Mouse (Mus musculus): Measurements from ENCODE around the gene Cyp11a1.

The Cyp11a1 gene

DNA sequence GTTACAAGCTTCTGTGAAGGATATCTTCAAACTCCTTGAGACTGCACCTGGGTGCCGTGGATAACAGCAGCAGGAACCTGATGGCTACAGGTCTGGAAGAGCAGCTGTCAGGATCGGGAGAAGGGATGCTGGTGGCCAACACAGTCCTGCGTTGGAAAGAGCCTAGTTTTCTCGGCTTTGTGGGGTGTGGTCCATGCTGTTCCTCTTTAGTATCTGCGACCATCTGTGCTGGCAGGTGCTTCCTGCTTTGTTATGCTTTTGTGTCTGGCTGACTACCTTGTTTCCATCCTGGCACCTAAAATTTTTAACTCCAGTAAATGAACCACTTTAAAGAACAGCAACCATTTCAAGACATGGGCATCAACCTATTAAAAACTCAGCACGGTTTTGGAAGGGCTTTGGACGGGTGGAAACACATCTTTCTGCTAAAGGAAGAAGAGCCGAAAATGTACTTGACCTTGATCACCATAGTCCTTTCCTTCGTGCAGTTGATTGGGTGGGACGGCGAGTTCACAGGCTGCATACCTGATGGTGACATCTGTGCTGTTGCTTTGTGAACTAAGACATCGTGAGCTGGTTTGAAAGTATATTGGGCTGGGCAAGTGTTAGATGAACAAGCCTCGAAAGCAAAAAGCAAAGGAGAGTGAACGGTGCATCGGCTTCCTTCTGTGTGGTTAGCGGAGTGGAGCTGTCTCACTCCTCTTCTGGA is at the start of gene Cyp11a1:
TSS of gene Cyp11a1 (plus strand) at position 659 of the 709 bp plus-strand sequence.
- peak; percentile 33 for DNase-seq (ENCODE audit: low spot score)

- no peak for DNase-seq (ENCODE audit: low spot score)
Measured at GRCm38 (mm10) chr9:57956838-57957236, 49.4 kb upstream of the Cyp11a1 start.

DNA sequence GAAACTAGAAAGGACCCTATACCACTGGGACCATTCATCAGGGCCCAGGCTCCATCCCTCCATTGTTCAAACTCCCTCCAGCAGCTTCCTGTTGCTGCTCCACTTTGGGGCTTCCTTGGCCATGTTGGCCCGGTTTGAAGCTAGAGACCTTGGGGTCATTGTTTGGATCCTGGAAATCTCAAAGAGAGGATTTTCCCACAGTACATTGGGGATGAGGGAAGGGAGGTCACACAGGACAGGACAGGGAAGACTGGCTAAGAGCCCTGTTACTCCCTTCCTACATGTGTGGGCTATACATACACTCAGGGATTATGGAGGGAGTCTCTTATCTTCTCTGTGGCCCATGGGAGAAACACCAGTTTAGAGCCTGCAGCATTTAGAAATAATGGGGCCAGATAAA is 47.6 kb upstream of the Cyp11a1 start:
- DNase-seq (ENCODE audit: low spot score): no peak

DNA sequence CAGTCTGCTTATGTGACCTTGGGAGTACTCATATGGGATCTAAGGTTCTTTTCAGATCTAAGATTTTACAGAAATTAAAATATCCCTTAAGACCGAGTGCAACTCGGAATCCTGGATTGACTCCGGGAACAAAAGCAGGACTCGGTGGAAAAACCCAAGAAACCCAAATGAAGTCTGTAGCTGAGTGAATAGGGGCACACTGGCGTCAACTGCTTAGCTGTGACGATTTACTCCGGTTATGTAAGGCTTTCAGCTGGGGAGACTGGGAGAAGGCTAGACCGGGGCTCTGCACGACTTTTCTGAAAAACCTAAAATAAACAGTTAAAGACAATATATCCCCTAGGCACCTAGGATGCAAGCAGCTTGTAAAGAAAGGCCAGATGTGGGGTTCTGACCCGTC is 46.8 kb upstream of the Cyp11a1 start:
- no peak for DNase-seq (ENCODE audit: low spot score)

- no peak for DNase-seq (ENCODE audit: low spot score)
Measured at GRCm38 (mm10) chr9:57959886-57960866, 46.0 kb upstream of the Cyp11a1 start.

GRCm38 (mm10) chr9:57961226-57961625 is 45.0 kb upstream of the Cyp11a1 start:
- DNase-seq (ENCODE audit: low spot score): no peak

DNA sequence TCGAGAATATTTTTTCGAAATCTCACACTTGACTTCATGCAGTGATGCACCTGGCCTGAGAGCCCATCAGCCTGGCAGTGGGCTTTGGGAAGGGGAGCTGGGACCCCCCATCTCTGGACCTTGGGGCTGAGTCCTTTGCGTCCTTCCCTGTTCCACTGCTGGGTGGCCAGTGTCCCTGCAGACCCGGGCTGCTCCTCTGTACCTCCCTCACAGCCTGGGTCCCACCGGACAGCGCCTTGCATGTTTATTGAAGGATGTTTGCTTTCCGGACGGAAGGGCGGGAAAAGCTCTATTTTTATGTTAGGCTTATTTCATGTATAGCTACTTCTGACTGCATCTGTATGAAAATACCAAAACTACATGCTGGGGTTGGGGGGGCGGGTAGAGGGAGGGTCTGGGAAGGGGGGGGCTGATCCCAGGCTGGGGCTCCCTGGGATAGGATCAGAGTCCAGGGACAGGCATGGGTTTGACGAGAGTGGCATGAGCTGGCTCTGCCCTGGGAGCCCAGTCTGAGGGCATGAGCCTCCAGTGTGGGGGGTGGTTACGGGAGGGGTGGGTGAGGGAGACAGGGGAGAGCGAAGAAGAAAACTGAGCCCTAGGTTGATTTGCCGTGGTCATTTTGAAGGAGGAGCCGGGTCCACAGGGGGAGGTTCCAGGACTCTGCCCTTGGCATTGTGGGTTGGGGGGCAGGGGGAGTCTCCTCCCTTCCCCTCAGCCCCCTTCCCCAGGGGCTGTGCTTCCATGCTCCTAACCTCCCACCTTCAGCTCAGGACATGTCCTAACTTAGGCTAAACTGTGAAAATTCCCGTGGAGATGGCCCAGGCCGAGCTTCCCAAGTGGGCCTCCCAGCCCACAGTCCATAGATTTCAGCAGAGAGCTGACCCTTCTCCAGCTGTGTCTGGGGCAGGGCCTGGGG is 44.1 kb upstream of the Cyp11a1 start:
- no peak for DNase-seq (ENCODE audit: low spot score)

- no peak for DNase-seq (ENCODE audit: low spot score)
Measured at GRCm38 (mm10) chr9:57963249-57963997, 42.8 kb upstream of the Cyp11a1 start.

DNA sequence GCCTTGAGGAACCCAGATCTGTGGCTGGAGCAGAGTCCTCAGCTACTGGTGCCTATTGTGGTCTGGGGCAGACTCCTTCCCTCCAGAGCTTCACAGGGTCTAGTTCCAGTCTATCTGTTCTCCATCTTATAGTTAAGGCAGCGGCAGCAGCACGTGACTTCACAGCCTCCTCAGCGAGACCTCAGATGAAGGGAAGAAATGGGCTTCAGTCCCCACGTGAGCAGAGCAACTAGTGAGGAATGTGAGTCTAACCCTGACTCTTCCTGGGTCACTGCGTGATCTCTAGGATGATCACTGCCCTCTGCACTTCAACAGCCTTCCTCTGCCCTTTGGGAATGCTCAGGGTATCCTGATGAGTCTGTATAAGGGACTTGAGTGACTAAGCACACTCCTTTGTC is 42.2 kb upstream of the Cyp11a1 start:
- no peak for DNase-seq (ENCODE audit: low spot score)

- DNase-seq (ENCODE audit: low spot score): no peak
Measured at GRCm38 (mm10) chr9:57964528-57965250, 41.5 kb upstream of the Cyp11a1 start.

- DNase-seq (ENCODE audit: low spot score): no peak
Measured at GRCm38 (mm10) chr9:57965281-57966185, 40.7 kb upstream of the Cyp11a1 start.

DNA sequence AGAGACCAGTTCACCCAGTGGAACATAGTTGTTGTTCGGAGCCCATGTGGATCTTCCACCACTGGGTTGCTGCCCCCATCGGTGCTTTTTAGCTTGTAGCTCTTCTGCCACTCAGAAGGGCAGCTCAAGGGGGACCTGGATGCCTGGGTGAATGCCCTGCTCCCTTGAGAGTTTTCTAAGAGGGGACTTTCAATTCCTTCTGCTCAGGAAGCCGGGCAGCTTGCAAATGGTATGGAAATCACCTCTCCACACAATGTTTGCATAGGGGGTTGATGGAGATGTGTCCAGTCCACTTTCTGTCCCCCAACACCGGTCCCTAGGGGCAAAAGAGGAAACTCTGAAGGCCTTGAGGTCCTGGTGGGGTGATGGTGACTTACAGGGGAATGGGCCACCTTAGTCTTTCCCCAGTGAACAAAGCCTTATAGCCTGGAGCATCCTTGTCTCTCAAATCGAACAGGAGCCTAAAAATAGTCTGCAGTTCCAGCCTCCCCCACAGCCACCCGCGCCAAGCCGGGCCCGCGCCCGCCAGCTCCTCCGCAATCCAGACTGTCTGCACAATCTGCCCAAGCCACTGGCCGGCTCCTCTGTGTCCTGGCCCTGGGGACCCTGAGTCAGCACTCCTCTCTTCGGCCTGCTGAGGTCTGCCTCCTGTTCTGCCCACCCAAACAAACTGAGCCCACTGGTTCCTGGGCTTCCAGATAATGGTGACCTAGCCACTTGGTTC is 38.8 kb upstream of the Cyp11a1 start:
- DNase-seq (ENCODE audit: low spot score): peak; percentile 82

DNA sequence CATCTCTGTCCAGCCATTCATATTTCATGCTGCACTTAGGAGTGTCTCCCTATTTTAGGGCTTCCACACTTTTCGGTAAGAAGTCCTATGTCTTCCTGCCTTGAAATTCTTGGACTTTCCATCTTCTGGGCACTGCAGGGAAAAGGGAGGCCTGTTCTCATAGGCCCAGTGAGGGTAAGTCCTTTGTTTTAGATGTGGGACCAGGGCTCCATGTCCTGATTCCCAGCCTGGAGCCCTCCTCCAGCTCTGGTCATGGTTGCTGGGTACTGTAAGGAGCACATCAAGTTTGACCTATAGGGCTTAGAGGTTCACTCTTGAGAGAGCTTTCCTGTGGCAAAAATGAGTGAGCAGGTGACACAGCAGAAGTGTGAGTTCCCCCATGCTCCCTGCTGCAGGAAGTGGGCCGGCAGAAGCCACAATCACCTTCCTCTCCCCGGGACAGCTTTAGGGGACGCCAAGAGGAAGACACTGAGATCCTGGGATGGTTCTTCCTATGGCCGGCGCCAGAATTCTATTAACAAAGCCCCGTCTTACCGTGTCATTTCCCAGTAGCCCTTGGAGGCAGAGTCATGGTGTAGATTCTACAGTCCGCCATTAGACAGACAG is 37.9 kb upstream of the Cyp11a1 start:
- DNase-seq (ENCODE audit: low spot score): no peak

DNA sequence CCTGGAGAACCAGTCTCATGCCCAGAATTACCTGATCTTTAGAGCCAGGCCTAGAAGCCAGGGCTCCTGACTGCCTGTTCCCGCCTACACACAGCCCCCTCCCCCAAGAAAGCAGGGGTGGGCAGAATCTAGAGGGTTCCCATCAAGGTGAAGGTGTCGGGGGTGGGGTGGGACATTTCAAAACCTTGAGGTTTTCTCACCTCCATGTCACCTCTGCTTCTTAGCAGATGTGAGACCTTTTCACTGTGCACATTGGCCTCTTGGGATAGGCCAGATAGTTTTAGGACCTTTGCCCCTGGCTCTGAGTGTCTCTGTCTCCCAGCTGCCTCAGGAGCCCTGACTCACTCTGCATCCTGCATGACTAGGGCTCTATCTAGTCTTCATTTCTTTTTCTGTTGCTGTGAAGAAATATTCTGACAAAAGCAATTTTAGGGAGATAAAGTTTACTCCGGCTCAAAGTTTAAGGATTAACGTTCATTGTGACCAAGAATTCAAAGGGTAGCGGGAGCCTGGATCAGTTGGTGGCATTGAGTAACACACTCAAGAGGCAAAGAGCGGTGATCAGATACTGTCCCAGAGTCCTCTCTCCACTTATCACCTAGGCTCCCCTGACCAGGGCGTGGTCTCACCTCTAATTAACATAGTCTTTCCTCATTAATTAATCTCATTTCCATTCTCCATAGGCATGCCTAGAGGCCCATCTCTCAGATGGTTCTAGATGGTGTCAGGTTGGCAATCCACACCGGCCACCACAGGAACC is 37.2 kb upstream of the Cyp11a1 start:
- no peak for DNase-seq (ENCODE audit: low spot score)

DNA sequence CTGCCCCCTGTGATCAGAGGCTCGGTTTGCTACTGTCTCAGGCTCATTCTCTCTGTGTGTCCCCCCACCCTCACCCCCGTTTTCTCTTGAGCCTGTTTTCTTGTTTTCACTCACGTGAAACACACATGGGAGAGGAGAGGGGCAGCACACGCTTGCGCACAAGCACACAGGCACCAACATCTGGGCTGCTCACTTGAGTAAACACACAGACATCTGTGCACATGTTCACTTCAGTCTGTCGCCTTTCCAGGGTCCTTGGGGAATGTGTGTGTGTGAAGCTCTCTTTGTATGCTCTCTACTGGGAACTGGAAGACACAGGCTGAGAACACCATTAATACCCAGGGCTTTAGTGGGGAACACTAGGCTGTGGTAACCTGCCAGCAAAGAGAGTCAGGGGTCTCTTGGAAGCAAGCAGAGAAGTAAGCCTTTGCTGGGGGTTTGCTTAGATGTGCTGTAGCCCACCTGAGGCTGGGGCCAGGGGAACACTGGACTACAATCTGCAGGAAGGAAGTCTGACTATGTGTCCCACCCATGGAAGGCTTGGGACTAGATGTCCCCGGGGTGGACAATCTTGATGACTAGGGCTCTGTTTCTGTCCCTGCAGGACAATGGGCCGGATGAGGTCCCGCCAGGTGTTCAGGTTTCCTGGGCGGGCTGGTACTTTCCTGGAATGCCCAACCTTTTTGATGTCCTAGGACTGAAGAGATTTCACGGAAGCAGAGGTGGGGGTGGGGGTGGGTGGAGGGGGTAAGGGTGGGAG is 36.3 kb upstream of the Cyp11a1 start:
- DNase-seq (ENCODE audit: low spot score): no peak

- DNase-seq (ENCODE audit: low spot score): no peak
Measured at GRCm38 (mm10) chr9:57971413-57971812, 34.8 kb upstream of the Cyp11a1 start.

DNA sequence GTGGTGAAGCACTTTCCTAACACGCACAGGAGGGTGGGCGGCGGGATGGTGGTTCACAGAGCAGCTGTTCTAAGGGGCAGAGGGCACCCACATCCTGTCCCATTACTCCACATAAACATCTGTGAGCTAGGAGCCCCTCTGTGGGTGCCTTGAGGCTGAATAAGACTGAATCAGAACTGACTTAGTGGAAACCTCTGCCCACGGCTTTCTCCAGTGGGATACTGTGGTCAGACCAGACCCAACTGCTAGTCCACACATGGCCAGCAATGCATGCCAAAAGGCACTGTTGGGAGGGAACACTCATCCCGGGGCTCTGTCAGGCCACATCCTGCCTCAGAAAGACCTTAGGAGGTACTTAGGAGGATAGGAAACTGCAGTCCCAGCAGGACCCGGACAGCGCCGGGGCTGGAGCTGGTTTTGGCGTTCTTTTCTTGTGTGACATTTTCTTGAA is 34.0 kb upstream of the Cyp11a1 start:
- no peak for DNase-seq (ENCODE audit: low spot score)

Data from testis, postnatal 14 days (tissue).